Comparison of ENCODE assay signal across 8 mouse cellular contexts in the genomic region with DNA sequence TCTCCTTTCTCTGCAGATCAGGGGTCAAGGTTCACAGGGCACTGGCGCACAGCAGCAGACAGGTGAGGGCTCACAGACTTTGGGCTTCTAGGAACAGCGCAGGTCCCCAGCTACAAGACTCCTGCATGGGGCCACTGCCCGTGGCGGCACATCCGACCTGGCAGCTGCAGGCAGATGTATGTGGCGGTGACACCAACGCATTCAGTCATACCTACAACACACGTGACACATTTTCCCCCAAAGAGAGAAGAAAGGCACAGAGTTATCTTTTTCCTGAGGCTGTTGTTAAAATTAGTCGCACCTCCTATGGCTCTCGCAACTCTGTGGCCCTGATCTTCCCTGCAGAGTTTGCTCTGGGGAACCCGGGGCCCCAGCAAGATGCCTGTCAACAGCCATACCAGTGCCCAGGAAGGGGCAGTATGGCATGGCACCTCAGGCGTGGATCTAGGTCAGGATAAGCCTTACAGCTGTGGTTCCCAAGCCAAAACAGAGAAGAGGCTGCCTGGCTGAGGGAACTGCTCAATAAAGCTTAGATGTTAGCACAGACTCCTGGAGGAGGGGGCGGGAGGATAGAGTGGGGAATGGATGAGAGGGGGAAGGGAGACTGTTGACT. TPM values are rescaled to one million over a fixed set of nuclear protein-coding genes. Genes with fewer than 3 reads are reported as not detected.
A peak's percentile ranks its signal among the peaks of the same experiment; 100 is the strongest.
DNase-seq lines count a peak whose midpoint lies in the region; ATAC-seq and TF ChIP-seq lines count a peak whose summit lies in the region.

No protein-coding gene starts in this region.

- intact Hi-C loops in gastrocnemius, postnatal 14 days (cut with DNase I; ENCODE audit: low total_unique reads), result no loop called here

- no peaks in the 10 kb centered on the region for H3K9me3 ChIP-seq in hindbrain, embryonic 12.5 days (replicated peaks)
- H3K9me3 ChIP-seq in neural tube, embryonic 12.5 days, result no peaks in the 10 kb centered on the region

- no peak; the same call in 1 of the 2 replicates for ATAC-seq in hindbrain, embryonic 12.5 days (ENCODE audit: low FRiP score)
- ATAC-seq in neural tube, embryonic 12.5 days (ENCODE audit: low FRiP score, low read depth), result 0 out of 2 replicates have a peak, but pooled peaks have one; percentile 13

- no peaks in the 10 kb centered on the region for H3K36me3 ChIP-seq in kidney, adult 2 months (ENCODE audit: control insufficient read depth, insufficient read depth, low read length)
- no peaks in the 10 kb centered on the region for H3K36me3 ChIP-seq in hindbrain, embryonic 12.5 days
- H3K36me3 ChIP-seq in neural tube, embryonic 12.5 days, result no peaks in the 10 kb centered on the region

- H3K27ac ChIP-seq in kidney, adult 2 months (ENCODE audit: insufficient read depth, low read depth, low read length), result no peak overlapping the region
- H3K27ac ChIP-seq in hindbrain, embryonic 12.5 days, result peak overlapping the region; percentile 99
- peak overlapping the region; percentile 96 for H3K27ac ChIP-seq in neural tube, embryonic 12.5 days

- peak overlapping the region; percentile 38 for H3K4me2 ChIP-seq in hindbrain, embryonic 12.5 days (replicated peaks)
- peak overlapping the region; percentile 46 for H3K4me2 ChIP-seq in neural tube, embryonic 12.5 days (replicated peaks)

- TF ChIP-seq POLR2A in kidney, adult 2 months (IDR thresholded peaks at IDR 0.05; ENCODE audit: low read depth, low read length), result no peak
- TF ChIP-seq POLR2A in brain, embryonic 14.5 days (IDR thresholded peaks at IDR 0.05; ENCODE audit: borderline replicate concordance, extremely low read depth, insufficient read depth, insufficient read length, poor library complexity, severe bottlenecking), result no peak

- DNase-seq in kidney, adult 2 months, result peak; percentile 72
- DNase-seq in kidney, postnatal 14 days, result no peak
- peak; percentile 75 for DNase-seq in brain, embryonic 14.5 days (ENCODE audit: low read depth)
- no peak for DNase-seq in gastrocnemius, postnatal 14 days
- no peak for DNase-seq in gastrocnemius, postnatal 4 days (ENCODE audit: low spot score in 2 of 2)
- no peak for DNase-seq in adrenal gland, adult (ENCODE audit: inconsistent age in 2 of 2, low spot score in 1 of 2)

- WGBS in kidney, adult 2 months, result 57% methylated on average over 13 of the region's 13 CpGs
- WGBS in hindbrain, embryonic 12.5 days, result 21% methylated on average over 13 of the region's 13 CpGs
- 24% methylated on average over 13 of the region's 13 CpGs for WGBS in neural tube, embryonic 12.5 days

- no peak for TF ChIP-seq CTCF in kidney, adult 2 months (conservative IDR thresholded peaks at IDR 0.05; ENCODE audit: insufficient read depth, insufficient read length, low read depth, low read length)
- TF ChIP-seq CTCF in brain, embryonic 14.5 days (IDR thresholded peaks at IDR 0.05; ENCODE audit: borderline replicate concordance, extremely low read depth, insufficient read depth, insufficient read length), result no peak

- H3K4me1 ChIP-seq in kidney, adult 2 months (ENCODE audit: control insufficient read depth, insufficient read depth, low read length), result 0 out of 2 replicates have a peak, but pooled peaks cover 4% of the 10 kb centered on the region
- H3K4me1 ChIP-seq in hindbrain, embryonic 12.5 days, result peaks cover 68% of the 10 kb centered on the region
- peaks cover 69% of the 10 kb centered on the region for H3K4me1 ChIP-seq in neural tube, embryonic 12.5 days

- H3K9ac ChIP-seq in hindbrain, embryonic 12.5 days, result peak overlapping the region; percentile 49
- peak overlapping the region; percentile 44 for H3K9ac ChIP-seq in neural tube, embryonic 12.5 days

- no peaks in the 10 kb centered on the region for H3K27me3 ChIP-seq in kidney, adult 2 months (replicated peaks; ENCODE audit: control insufficient read depth, insufficient read depth, low read length)
- no peaks in the 10 kb centered on the region for H3K27me3 ChIP-seq in hindbrain, embryonic 12.5 days
- H3K27me3 ChIP-seq in neural tube, embryonic 12.5 days (replicated peaks), result no peaks in the 10 kb centered on the region

- H3K4me3 ChIP-seq in kidney, adult 2 months (ENCODE audit: insufficient read depth, low read depth, low read length), result no peak overlapping the region
- H3K4me3 ChIP-seq in hindbrain, embryonic 12.5 days, result no peak overlapping the region
- no peak overlapping the region for H3K4me3 ChIP-seq in neural tube, embryonic 12.5 days

RNA-seq across cellular contexts. Expression of a gene that starts 53.1 kb away (rescaled TPM):
- polyA plus RNA-seq in kidney, adult 2 months (2012; rRNA removed), result 1.2 and 1.3 TPM in 2 replicates
- 0.57 and 0.72 TPM in 2 replicates for polyA plus RNA-seq in brain, embryonic 14.5 days (2012; rRNA removed)
- polyA plus RNA-seq in hindbrain, embryonic 12.5 days (2016; fragmentation: Nextera tagmentation; extraction: Ambion mirVana), result 0.45 and 0.89 TPM in 2 replicates
- 0.57 and 1.3 TPM in 2 replicates for polyA plus RNA-seq in neural tube, embryonic 12.5 days (2016; fragmentation: Nextera tagmentation; extraction: Ambion mirVana)
- 1 to 10 TPM; 5.0 to 5.9 TPM for total RNA-seq in gastrocnemius, postnatal 14 days (2021)
- total RNA-seq in gastrocnemius, postnatal 4 days (2021), result 1 to 10 TPM; 4.5 to 4.6 TPM

Comparison
In these comparisons a context has a peak if more than half of its experiments do, and no peak if none do; other contexts are left out.
1. DNase-seq: peak in kidney, adult 2 months (single experiment) and brain, embryonic 14.5 days (single experiment); none in kidney, postnatal 14 days (single experiment), gastrocnemius, postnatal 14 days (single experiment), gastrocnemius, postnatal 4 days (0 of 2) and adrenal gland, adult (0 of 2).